Mouse (Mus musculus): ENCODE measurements around the gene Taar8c.

Gene Taar8c

DNA sequence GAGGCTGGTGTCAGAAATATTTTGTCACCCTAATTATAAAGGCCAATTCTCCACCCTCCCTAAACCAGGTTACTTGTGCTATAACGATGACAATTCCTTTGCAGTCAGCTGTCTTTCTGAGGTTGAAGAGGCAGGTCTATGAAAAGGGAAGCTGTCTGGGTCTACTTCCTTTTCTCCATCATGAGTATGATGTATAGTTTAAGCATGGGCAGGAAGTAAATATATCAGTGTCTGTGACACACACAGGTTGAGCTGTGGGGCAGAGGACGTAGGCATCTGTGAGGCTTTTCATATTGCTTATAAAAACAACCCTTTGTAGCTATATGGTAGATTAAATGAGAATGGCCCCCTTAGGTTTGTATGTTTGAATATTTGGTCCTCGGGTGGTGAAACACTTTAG is 42.7 kb downstream of the Taar8c start:
- no peak for DNase-seq

DNA sequence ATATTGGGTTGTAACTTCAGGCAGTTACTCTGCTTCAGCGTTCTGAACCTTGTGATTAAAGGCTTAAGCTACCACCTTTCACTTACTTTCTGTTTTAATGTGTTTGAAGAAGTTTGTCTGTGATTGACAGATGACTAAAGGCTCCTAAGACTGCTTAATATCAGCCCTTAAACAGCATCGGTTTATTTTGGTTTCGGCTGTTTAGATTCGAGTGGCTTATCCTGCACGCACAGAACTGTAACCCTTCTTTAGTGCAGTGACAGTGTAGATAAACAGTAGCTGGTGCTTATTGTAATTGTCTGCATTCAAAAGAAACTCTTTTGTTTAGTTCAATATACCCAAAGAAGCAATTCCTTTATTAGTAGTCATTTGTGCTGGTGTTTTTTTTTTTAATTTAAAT is 49.7 kb downstream of the Taar8c start:
- DNase-seq = no peak
